Mouse (Mus musculus): ENCODE data around the gene Ubap1l. TPM values are rescaled to one million over a fixed set of nuclear protein-coding genes. Genes with fewer than 3 reads are reported as not detected.
"Not testable (repeated sequence)": the region's sequence is repeated elsewhere in the genome, so short reads cannot be mapped to it uniquely, and the experiment has no call there.

Ubap1l gene
- polyA plus RNA-seq, 1 experiment from 2014 or later: 4.2 TPM

GRCm38 (mm10) chr9:65345439-65345838, 15.4 kb upstream of the Ubap1l start:
- not testable (repeated sequence) for H3K9me3 ChIP-seq (ENCODE audit: control insufficient read depth, low read length); H3K27me3 ChIP-seq (ENCODE audit: control insufficient read depth, insufficient read depth, low read length); H3K36me3 ChIP-seq (replicated peaks; ENCODE audit: control insufficient read depth, insufficient read depth); DNase-seq (ENCODE audit: low spot score)
- Histone ChIP-seq H3K9ac (peak overlapping the region; percentile 96), H3K4me1 (replicated peaks; ENCODE audit: control insufficient read depth, insufficient read depth, low read length) (peaks cover 15% of the 10 kb centered on the region), H3K27ac (peak overlapping the region; percentile 92), H3K4me2 (replicated peaks) (peak overlapping the region; percentile 91), H3K4me3 (replicated peaks; ENCODE audit: low read length) (peak overlapping the region; percentile 99)
- WGBS: 63% methylated on average over 11 of the region's 11 CpGs
- peak; percentile 24; the same call in 1 of the 2 replicates for ATAC-seq (ENCODE audit: low FRiP score)

DNA sequence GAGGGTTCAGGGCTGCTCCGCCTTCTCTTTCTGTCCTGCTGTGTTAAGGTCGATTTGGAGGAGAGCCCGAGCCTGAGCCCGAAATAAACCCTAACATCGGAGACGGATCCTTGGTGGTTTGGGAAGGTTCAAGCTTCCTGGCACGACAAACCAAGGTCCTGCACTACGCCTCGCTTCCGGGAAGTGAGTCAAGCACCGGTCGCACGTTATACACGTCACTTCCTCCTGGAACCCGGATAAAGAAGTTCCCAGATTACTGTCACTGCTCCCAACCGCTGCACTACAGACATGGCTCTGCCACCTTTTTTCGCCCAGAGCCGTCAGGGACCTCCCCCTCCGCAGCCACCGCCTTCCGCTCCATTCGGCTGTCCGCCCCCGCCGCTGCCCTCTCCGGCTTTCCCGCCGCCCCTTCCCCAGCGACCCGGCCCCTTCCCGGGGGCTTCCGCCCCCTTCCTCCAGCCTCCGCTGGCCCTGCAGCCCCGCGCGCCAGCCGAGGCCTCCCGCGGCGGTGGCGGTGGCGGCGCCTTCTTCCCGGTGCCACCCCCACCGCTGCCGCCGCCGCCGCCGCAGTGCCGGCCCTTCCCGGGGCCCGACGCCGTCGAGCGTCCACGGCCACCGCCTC, 14.9 kb upstream of the Ubap1l start, which contains the start of gene Pdcd7:
Gene Pdcd7, plus strand, starts transcription at position 251 of the 622 bp plus-strand sequence.
- Histone ChIP-seq H3K9me3 (ENCODE audit: control insufficient read depth, low read length) (no peaks in the 10 kb centered on the region), H3K27me3 (ENCODE audit: control insufficient read depth, insufficient read depth, low read length) (no peaks in the 10 kb centered on the region), H3K27ac (peak within 1 kb of the TSS; percentile 92), H3K4me2 (replicated peaks) (peak within 1 kb of the TSS; percentile 91), H3K9ac (peak within 1 kb of the TSS; percentile 96), H3K36me3 (replicated peaks; ENCODE audit: control insufficient read depth, insufficient read depth) (no peaks in the 10 kb centered on the region), H3K4me1 (replicated peaks; ENCODE audit: control insufficient read depth, insufficient read depth, low read length) (peaks cover 15% of the 10 kb centered on the region), H3K4me3 (replicated peaks; ENCODE audit: low read length) (peak within 1 kb of the TSS; percentile 99)
- DNase-seq (ENCODE audit: low spot score): peak; percentile 99
- WGBS: 1% methylated on average over 53 of the region's 59 CpGs
- ATAC-seq (ENCODE audit: low FRiP score): peak; percentile 96

- Histone ChIP-seq H3K4me1 (replicated peaks; ENCODE audit: control insufficient read depth, insufficient read depth, low read length) (peaks cover 15% of the 10 kb centered on the region), H3K4me2 (replicated peaks) (peak overlapping the region; percentile 91), H3K36me3 (replicated peaks; ENCODE audit: control insufficient read depth, insufficient read depth) (no peaks in the 10 kb centered on the region), H3K27me3 (ENCODE audit: control insufficient read depth, insufficient read depth, low read length) (no peaks in the 10 kb centered on the region), H3K27ac (peak overlapping the region; percentile 92), H3K4me3 (replicated peaks; ENCODE audit: low read length) (peak overlapping the region; percentile 99), H3K9ac (peak overlapping the region; percentile 96), H3K9me3 (ENCODE audit: control insufficient read depth, low read length) (no peaks in the 10 kb centered on the region)
- DNase-seq (ENCODE audit: low spot score) (no peak), ATAC-seq (ENCODE audit: low FRiP score) (peak; percentile 62)
- WGBS: under 1% methylated on average over 73 of the region's 77 CpGs
Measured at GRCm38 (mm10) chr9:65346476-65347111, 14.2 kb upstream of the Ubap1l start.

- peaks cover 15% of the 10 kb centered on the region for H3K4me1 ChIP-seq (replicated peaks; ENCODE audit: control insufficient read depth, insufficient read depth, low read length)
- H3K9ac ChIP-seq: peak overlapping the region; percentile 96
- no peaks in the 10 kb centered on the region for H3K27me3 ChIP-seq (ENCODE audit: control insufficient read depth, insufficient read depth, low read length)
- no peaks in the 10 kb centered on the region for H3K36me3 ChIP-seq (replicated peaks; ENCODE audit: control insufficient read depth, insufficient read depth)
- no peaks in the 10 kb centered on the region for H3K9me3 ChIP-seq (ENCODE audit: control insufficient read depth, low read length)
- peak overlapping the region; percentile 99 for H3K4me3 ChIP-seq (replicated peaks; ENCODE audit: low read length)
- no peak for ATAC-seq (ENCODE audit: low FRiP score)
- no peak for DNase-seq (ENCODE audit: low spot score)
- WGBS: 51% methylated on average over 8 of the region's 8 CpGs
- H3K27ac ChIP-seq: 0 out of 2 replicates have a peak overlapping the region, but pooled peaks have one; percentile 92
- H3K4me2 ChIP-seq (replicated peaks): peak overlapping the region; percentile 91
Measured at GRCm38 (mm10) chr9:65347112-65347850, 13.6 kb upstream of the Ubap1l start.

GRCm38 (mm10) chr9:65353251-65353650, 7.6 kb upstream of the Ubap1l start:
- DNase-seq (ENCODE audit: low spot score) (no peak), ATAC-seq (ENCODE audit: low FRiP score) (no peak)
- H3K4me2 ChIP-seq (replicated peaks): no peak overlapping the region
- peaks cover 35% of the 10 kb centered on the region for H3K36me3 ChIP-seq (replicated peaks; ENCODE audit: control insufficient read depth, insufficient read depth)
- no peak overlapping the region for H3K27ac ChIP-seq
- H3K9ac ChIP-seq: no peak overlapping the region
- H3K4me1 ChIP-seq (replicated peaks; ENCODE audit: control insufficient read depth, insufficient read depth, low read length): peaks cover 3% of the 10 kb centered on the region; the same call in 1 of the 2 replicates
- 90% methylated on average over 5 of the region's 5 CpGs for WGBS
- H3K9me3 ChIP-seq (ENCODE audit: control insufficient read depth, low read length): no peaks in the 10 kb centered on the region
- H3K4me3 ChIP-seq (replicated peaks; ENCODE audit: low read length): no peak overlapping the region
- H3K27me3 ChIP-seq (ENCODE audit: control insufficient read depth, insufficient read depth, low read length): no peaks in the 10 kb centered on the region

- no peak for DNase-seq (ENCODE audit: low spot score)
- Histone ChIP-seq H3K4me3 (replicated peaks; ENCODE audit: low read length) (no peak overlapping the region), H3K4me2 (replicated peaks) (no peak overlapping the region), H3K9ac (no peak overlapping the region), H3K4me1 (replicated peaks; ENCODE audit: control insufficient read depth, insufficient read depth, low read length) (no peaks in the 10 kb centered on the region), H3K9me3 (ENCODE audit: control insufficient read depth, low read length) (no peaks in the 10 kb centered on the region), H3K36me3 (replicated peaks; ENCODE audit: control insufficient read depth, insufficient read depth) (peaks cover 67% of the 10 kb centered on the region), H3K27ac (no peak overlapping the region), H3K27me3 (ENCODE audit: control insufficient read depth, insufficient read depth, low read length) (no peaks in the 10 kb centered on the region)
- WGBS: 86% methylated on average over 7 of the region's 7 CpGs
- ATAC-seq (ENCODE audit: low FRiP score): no peak
Measured at GRCm38 (mm10) chr9:65356561-65356960, 4.3 kb upstream of the Ubap1l start.

- no peaks in the 10 kb centered on the region for H3K27me3 ChIP-seq (ENCODE audit: control insufficient read depth, insufficient read depth, low read length)
- peaks cover 71% of the 10 kb centered on the region for H3K36me3 ChIP-seq (replicated peaks; ENCODE audit: control insufficient read depth, insufficient read depth)
- no peak overlapping the region for H3K9ac ChIP-seq
- no peak overlapping the region for H3K27ac ChIP-seq
- 94% methylated on average over 2 of the region's 2 CpGs for WGBS
- no peak overlapping the region for H3K4me3 ChIP-seq (replicated peaks; ENCODE audit: low read length)
- H3K4me2 ChIP-seq (replicated peaks): no peak overlapping the region
- no peaks in the 10 kb centered on the region for H3K9me3 ChIP-seq (ENCODE audit: control insufficient read depth, low read length)
- H3K4me1 ChIP-seq (replicated peaks; ENCODE audit: control insufficient read depth, insufficient read depth, low read length): no peaks in the 10 kb centered on the region
- DNase-seq (ENCODE audit: low spot score): no peak
- ATAC-seq (ENCODE audit: low FRiP score): no peak
Measured at GRCm38 (mm10) chr9:65356971-65357370, 3.9 kb upstream of the Ubap1l start.

DNA sequence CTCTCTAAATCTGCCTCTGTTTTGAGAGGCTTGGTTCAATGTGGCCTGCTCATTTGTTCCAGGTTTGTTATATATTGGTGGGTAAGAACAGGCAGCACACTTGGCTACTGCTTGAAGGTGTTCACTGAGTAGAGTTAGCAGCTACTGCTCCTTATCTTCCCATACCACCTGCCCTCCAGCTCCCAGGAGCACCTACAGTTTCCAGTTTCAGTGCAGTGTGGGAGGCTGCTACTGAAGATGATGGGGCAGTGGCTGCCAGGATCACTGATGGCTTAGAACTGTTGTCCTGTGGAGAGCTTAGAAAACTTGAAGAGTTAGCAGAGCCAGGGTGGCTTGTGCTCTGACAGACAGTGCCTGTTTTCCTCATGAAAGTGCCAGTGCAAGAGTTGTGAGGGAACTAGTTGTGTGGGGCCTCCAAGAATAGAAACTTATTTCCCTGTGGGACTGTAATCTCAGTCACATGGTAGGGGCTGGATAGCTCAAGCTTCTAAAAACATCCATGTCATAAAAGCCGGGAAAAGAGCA, 1.8 kb upstream of the Ubap1l start:
- 94% methylated on average over 1 of the region's 1 CpGs for WGBS
- no peak for ATAC-seq (ENCODE audit: low FRiP score)

GRCm38 (mm10) chr9:65363684-65364083, 2.8 kb downstream of the Ubap1l start:
- no peak overlapping the region for H3K9ac ChIP-seq
- H3K4me2 ChIP-seq (replicated peaks): no peak overlapping the region
- H3K27me3 ChIP-seq (ENCODE audit: control insufficient read depth, insufficient read depth, low read length): no peaks in the 10 kb centered on the region
- H3K4me1 ChIP-seq (replicated peaks; ENCODE audit: control insufficient read depth, insufficient read depth, low read length): no peaks in the 10 kb centered on the region
- 74% methylated on average over 9 of the region's 9 CpGs for WGBS
- no peaks in the 10 kb centered on the region for H3K9me3 ChIP-seq (ENCODE audit: control insufficient read depth, low read length)
- peaks cover 61% of the 10 kb centered on the region for H3K36me3 ChIP-seq (replicated peaks; ENCODE audit: control insufficient read depth, insufficient read depth)
- H3K4me3 ChIP-seq (replicated peaks; ENCODE audit: low read length): no peak overlapping the region
- ATAC-seq (ENCODE audit: low FRiP score) (no peak), DNase-seq (ENCODE audit: low spot score) (no peak)
- no peak overlapping the region for H3K27ac ChIP-seq

More for the DNA sequence above, 1.8 kb upstream of the Ubap1l start:
- no peak overlapping the region for H3K27ac ChIP-seq
- H3K27me3 ChIP-seq (ENCODE audit: control insufficient read depth, insufficient read depth, low read length): no peaks in the 10 kb centered on the region
- H3K36me3 ChIP-seq (replicated peaks; ENCODE audit: control insufficient read depth, insufficient read depth): peaks cover 82% of the 10 kb centered on the region
- H3K4me1 ChIP-seq (replicated peaks; ENCODE audit: control insufficient read depth, insufficient read depth, low read length): no peaks in the 10 kb centered on the region
- no peaks in the 10 kb centered on the region for H3K9me3 ChIP-seq (ENCODE audit: control insufficient read depth, low read length)
- no peak overlapping the region for H3K9ac ChIP-seq
- H3K4me2 ChIP-seq (replicated peaks): no peak overlapping the region
- DNase-seq (ENCODE audit: low spot score): no peak
- no peak overlapping the region for H3K4me3 ChIP-seq (replicated peaks; ENCODE audit: low read length)

All from hindbrain, embryonic 14.5 days (tissue).